In the genomic region with DNA sequence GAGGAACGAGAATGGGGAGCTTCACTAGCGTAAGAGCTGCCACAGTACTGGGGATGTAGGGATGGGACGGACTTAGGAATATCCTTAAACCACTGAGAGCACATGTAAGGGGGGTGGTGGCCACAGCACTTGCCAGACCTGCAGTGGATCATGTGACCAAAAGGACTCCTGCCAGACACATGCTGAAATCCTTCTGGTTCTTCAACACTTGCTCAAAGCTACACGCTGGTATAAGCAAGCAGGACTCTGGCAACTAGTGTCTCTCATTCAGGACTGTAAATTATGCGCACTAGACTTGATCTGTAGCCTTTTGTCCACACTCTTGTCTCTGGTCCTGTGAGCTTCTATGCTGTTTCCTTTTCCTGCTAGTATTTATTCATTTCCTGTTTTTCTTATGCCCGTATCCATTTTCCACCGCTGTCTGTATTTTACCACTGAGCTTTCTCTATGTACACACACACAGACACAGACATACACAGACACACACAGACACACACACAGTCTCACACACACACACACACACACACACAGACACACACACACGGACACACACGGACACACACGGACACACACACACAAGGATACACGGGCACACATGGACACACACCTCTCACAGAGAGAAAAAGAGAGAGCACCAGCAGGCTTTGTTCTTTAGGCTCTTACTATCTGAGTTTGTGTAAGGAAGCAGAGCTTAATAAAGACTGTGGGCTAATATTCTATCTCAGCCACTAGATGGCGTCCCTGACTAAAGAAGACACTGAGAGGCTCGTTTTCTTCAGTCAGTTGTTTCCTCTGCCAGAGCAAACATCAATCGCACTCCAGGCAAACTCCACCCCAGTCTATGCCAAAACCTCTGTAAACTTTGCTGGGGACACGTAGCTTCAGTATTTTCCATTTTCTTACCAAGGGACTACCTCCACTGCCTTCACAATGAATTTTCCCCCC, we compare ENCODE assay signal across 7 mouse cellular contexts.
DNase-seq lines count a peak whose midpoint lies in the region; ATAC-seq and TF ChIP-seq lines count a peak whose summit lies in the region.

No protein-coding gene starts in this region.

- no peaks in the 10 kb centered on the region for H3K9me3 ChIP-seq in forebrain, postnatal 0 days (ENCODE audit: low read length)
- H3K9me3 ChIP-seq in hindbrain, embryonic 12.5 days (replicated peaks), result no peaks in the 10 kb centered on the region

- no peaks in the 10 kb centered on the region for H3K27me3 ChIP-seq in forebrain, postnatal 0 days (ENCODE audit: insufficient read depth, low read length)
- no peaks in the 10 kb centered on the region for H3K27me3 ChIP-seq in hindbrain, embryonic 12.5 days

- no peak overlapping the region for H3K4me3 ChIP-seq in forebrain, postnatal 0 days (ENCODE audit: low read depth, low read length)
- no peak overlapping the region for H3K4me3 ChIP-seq in hindbrain, embryonic 12.5 days

- H3K4me1 ChIP-seq in forebrain, postnatal 0 days (ENCODE audit: insufficient read depth), result no peaks in the 10 kb centered on the region; the same call in 1 of the 2 replicates
- H3K4me1 ChIP-seq in hindbrain, embryonic 12.5 days, result 0 out of 2 replicates have a peak, but pooled peaks cover 2% of the 10 kb centered on the region

- H3K36me3 ChIP-seq in forebrain, postnatal 0 days (ENCODE audit: insufficient read depth), result no peaks in the 10 kb centered on the region
- no peaks in the 10 kb centered on the region for H3K36me3 ChIP-seq in hindbrain, embryonic 12.5 days

- H3K9ac ChIP-seq in forebrain, postnatal 0 days, result no peak overlapping the region
- H3K9ac ChIP-seq in hindbrain, embryonic 12.5 days, result 0 out of 2 replicates have a peak overlapping the region, but pooled peaks have one; percentile 33

- H3K27ac ChIP-seq in forebrain, postnatal 0 days (ENCODE audit: low read depth, low read length), result no peak overlapping the region
- H3K27ac ChIP-seq in hindbrain, embryonic 12.5 days, result no peak overlapping the region

- DNase-seq in NIH3T3 (ENCODE audit: low read depth), result peak; percentile 89
- peak; percentile 12 for DNase-seq in cerebellum, adult 11 months
- peak; percentile 91 for DNase-seq in forebrain, postnatal 0 days
- DNase-seq in layer of hippocampus, adult 9-10 months (ENCODE audit: low spot score), result peak; percentile 71
- peak; percentile 72 for DNase-seq in lung, postnatal 14 days
- DNase-seq in right cerebral cortex, postnatal 14 days, result peak; percentile 25

- 40% methylated on average over 15 of the region's 15 CpGs for WGBS in forebrain, postnatal 0 days
- 42% methylated on average over 15 of the region's 15 CpGs for WGBS in hindbrain, embryonic 12.5 days

- no peak overlapping the region for H3K4me2 ChIP-seq in forebrain, postnatal 0 days (ENCODE audit: low read depth)
- H3K4me2 ChIP-seq in hindbrain, embryonic 12.5 days (replicated peaks), result 0 out of 2 replicates have a peak overlapping the region, but pooled peaks have one; percentile 23

- ATAC-seq in forebrain, postnatal 0 days, result peak; percentile 94
- ATAC-seq in hindbrain, embryonic 12.5 days (ENCODE audit: low FRiP score), result peak; percentile 85

- peak; percentile 90 for TF ChIP-seq CTCF in forebrain, postnatal 0 days (IDR thresholded peaks at IDR 0.05; ENCODE audit: low read depth)

Comparison
In these comparisons a context has a peak if more than half of its experiments do, and no peak if none do; other contexts are left out.
1. DNase-seq: peak in every context shown above with its lines; median percentile 91 in forebrain, postnatal 0 days; 89 in NIH3T3; 72 in lung, postnatal 14 days; 71 in layer of hippocampus, adult 9-10 months; 25 in right cerebral cortex, postnatal 14 days; 12 in cerebellum, adult 11 months.